Mouse (Mus musculus) gastrocnemius, postnatal 4 days (tissue): ENCODE data around the gene Dtymk. TPM values are rescaled to one million over a fixed set of nuclear protein-coding genes. Genes with fewer than 3 reads are reported as not detected.

Experiments used
- DNase-seq, 2 experiments: peaks; one replicate each; pipeline ENCODE4 v3.0.0; 2021 to 2022; ENCODE audit warnings: low spot score in 2 of 2, mixed read lengths in 2 of 2
- total RNA-seq, 2 experiments: library from RNA; stranded (reverse); gene quantifications; 2 replicates each; pipeline ENCODE4 v1.2.3; 2021

Dtymk gene
- total RNA-seq, 2 experiments from 2014 or later: 64.3 to 65.5 TPM

- no peak for DNase-seq
Observed at GRCm38 (mm10) chr1:93751290-93751689, 50.4 kb downstream of the Dtymk start, which contains the start of gene Atg4b. Gene Atg4b (plus strand): TSS chr1:93751500.

- no peak for DNase-seq
Observed at GRCm38 (mm10) chr1:93748539-93748938, 53.2 kb downstream of the Dtymk start.

DNA sequence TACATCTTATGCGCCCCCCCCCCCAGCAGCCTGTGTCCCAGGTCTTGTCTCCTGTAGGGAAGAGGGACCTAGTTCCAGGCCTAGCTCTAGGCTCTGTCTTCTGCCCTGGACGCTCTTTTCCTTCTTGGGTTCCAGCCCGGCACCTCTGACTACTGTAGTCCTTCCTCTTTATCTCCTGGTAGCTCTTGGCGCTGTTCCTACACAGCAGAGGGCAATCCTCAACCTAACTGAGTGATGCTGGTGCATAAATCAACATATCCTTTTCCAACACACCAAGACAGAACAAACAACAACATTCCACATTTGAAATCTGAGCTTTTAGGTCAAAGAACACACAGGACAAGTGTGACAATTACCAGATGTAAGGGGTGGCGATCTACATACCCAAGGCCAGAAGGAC, 55.6 kb downstream of the Dtymk start:
- DNase-seq: no peak

- no peak for DNase-seq
Observed at GRCm38 (mm10) chr1:93742910-93743309, 58.8 kb downstream of the Dtymk start.

Other genes with a start within 250 kb of the Dtymk start
- 100 to 1,000 TPM; 128 to 141 TPM for gene Stk25, start 143.3 kb downstream of the Dtymk start, total RNA-seq
- gene Bok, start 116.3 kb downstream of the Dtymk start, total RNA-seq: 10 to 100 TPM in 1 of 2 experiments, 1 to 10 TPM in 1; 9.4 to 11.4 TPM
- 10 to 100 TPM; 41.7 to 46.7 TPM for gene Atg4b, start 50.4 kb downstream of the Dtymk start, total RNA-seq
- 10 to 100 TPM; 44.2 to 45.4 TPM for gene Thap4, start 47.1 kb downstream of the Dtymk start, total RNA-seq
- 1 to 10 TPM; 6.5 to 7.9 TPM for gene Ing5, start 2.0 kb upstream of the Dtymk start, total RNA-seq
- gene D2hgdh, start 23.0 kb upstream of the Dtymk start, total RNA-seq: 10 to 100 TPM; 19.6 to 24.0 TPM
- gene Gal3st2, start 59.4 kb upstream of the Dtymk start, total RNA-seq: under 1 TPM; 0.73 to 0.74 TPM
- gene Gal3st2b, start 116.4 kb upstream of the Dtymk start, total RNA-seq: under 1 TPM in 1 of 2 experiments, not detected in 1; 0.12 TPM
- gene Gal3st2c, start 188.6 kb upstream of the Dtymk start, total RNA-seq: under 1 TPM in 1 of 2 experiments, not detected in 1; 0.05 TPM
- gene Neu4, start 218.5 kb upstream of the Dtymk start, total RNA-seq: not detected